Mouse (Mus musculus): ENCODE results near the gene Cox10.

Cox10 gene

GRCm38 (mm10) chr11:63917561-63917960 is 161.7 kb downstream of the Cox10 start:
- no peak for DNase-seq (ENCODE audit: low read depth, low spot score)

GRCm38 (mm10) chr11:63914388-63914787 is 164.9 kb downstream of the Cox10 start:
- DNase-seq (ENCODE audit: low read depth, low spot score), result no peak

- no peak for DNase-seq (ENCODE audit: low read depth, low spot score)
Measured at GRCm38 (mm10) chr11:63913936-63914335, 165.3 kb downstream of the Cox10 start.

Measured in WW6 (cell line).